Mouse (Mus musculus) G1E (cell line): Measurements from ENCODE around the gene Fndc8. TPM values are rescaled to one million over a fixed set of nuclear protein-coding genes. Genes with fewer than 3 reads are reported as not detected.
A peak's percentile ranks its signal among the peaks of the same experiment; 100 is the strongest.

Source experiments
- ATAC-seq: 2 replicates; pipeline ENCODE4 v1.8.0; 2016; ENCODE audit warnings: mild to moderate bottlenecking; ENCODE audit not compliant: insufficient number of reproducible peaks, poor library complexity, low FRiP score, severe bottlenecking; ENCODE audit errors: extremely low read depth
- DNase-seq: peaks from one replicate; pipeline ENCODE4 v3.0.0; 2012; ENCODE audit warnings: low spot score
- H3K27me3 ChIP-seq: 2 replicates; pipeline ENCODE4 v1.6.1; 2012; ENCODE audit warnings: mild to moderate bottlenecking, low read length, inconsistent platforms; ENCODE audit not compliant: insufficient read depth
- H3K36me3 ChIP-seq: replicated peaks from 2 replicates; pipeline ENCODE3; 2012; ENCODE audit warnings: mild to moderate bottlenecking, inconsistent platforms
- H3K4me1 ChIP-seq: 2 replicates; pipeline ENCODE4 v1.6.1; 2012; ENCODE audit warnings: low read depth, low read length, inconsistent platforms, mixed read lengths; ENCODE audit not compliant: insufficient read depth
- H3K4me3 ChIP-seq: 2 replicates; pipeline ENCODE4 v1.5.1; 2012; ENCODE audit warnings: low read depth, mild to moderate bottlenecking, inconsistent platforms, low read length, moderate library complexity, mixed read lengths
- H3K9me3 ChIP-seq: replicated peaks from 2 replicates; pipeline ENCODE4 v1.6.1; 2012; ENCODE audit warnings: inconsistent platforms
- CTCF ChIP-seq: IDR thresholded peaks from 2 replicates; pipeline ENCODE4 v1.5.1; 2012; ENCODE audit warnings: low read depth, low read length, inconsistent platforms, mixed read lengths
- GATA1 ChIP-seq: IDR thresholded peaks from 2 replicates; pipeline ENCODE4 v1.6.1; 2012; ENCODE audit warnings: borderline replicate concordance, low read length, inconsistent platforms, mixed read lengths
- GATA2 ChIP-seq: IDR thresholded peaks from 2 replicates; pipeline ENCODE4 v1.6.1; 2012; ENCODE audit warnings: low read depth, low read length, inconsistent platforms, borderline replicate concordance
- POLR2AphosphoS5 ChIP-seq: IDR thresholded peaks from 2 replicates; pipeline ENCODE4 v1.6.1; 2012; ENCODE audit warnings: low read depth, low read length, inconsistent platforms; ENCODE audit not compliant: insufficient replicate concordance
- TAL1 ChIP-seq: conservative IDR thresholded peaks from 2 replicates; pipeline ENCODE4 v1.6.1; 2012; ENCODE audit warnings: low read depth, low read length, inconsistent platforms, mixed read lengths
- polyA plus RNA-seq: library from polyadenylated mRNA; stranded (reverse); fragments of >175 nt; gene quantifications from 2 replicates; pipeline ENCODE4 v1.2.3, GENCODE M21; 2012
- total RNA-seq, 2 experiments: library from RNA; stranded (forward) in 1 of 2; stranded (reverse) in 1 of 2; fragments of 200-1000 nt in 1 of 2; fragments of >200 nt in 1 of 2; fragmentation: Nextera tagmentation in 1 of 2; gene quantifications; 2 replicates each; pipeline ENCODE4 v1.2.3; 2014 to 2017

The Fndc8 gene
- total and polyA plus RNA-seq, 3 experiments: 0.05 TPM; not detected in 2

DNA sequence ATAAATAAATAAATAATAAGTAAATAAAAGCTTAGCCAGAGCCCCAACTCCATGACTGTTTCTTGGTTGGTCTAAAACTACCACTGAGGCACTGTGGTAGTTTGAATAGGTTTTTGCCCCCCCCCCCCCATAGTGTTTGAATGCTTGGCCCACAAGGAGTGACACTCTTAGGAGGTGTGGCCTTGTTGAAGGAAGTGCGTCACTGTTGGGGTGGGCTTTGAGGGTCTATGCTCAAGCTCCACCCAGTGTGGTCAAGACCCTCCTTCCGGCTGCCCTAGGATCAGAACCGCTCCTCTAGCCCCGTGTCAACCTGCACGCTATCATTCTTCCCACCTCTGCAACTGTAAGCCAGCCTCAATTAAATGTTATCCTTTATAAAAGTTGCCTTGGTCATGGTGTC, 16.3 kb upstream of the Fndc8 start:
- H3K4me3 ChIP-seq: no peak overlapping the region

DNA sequence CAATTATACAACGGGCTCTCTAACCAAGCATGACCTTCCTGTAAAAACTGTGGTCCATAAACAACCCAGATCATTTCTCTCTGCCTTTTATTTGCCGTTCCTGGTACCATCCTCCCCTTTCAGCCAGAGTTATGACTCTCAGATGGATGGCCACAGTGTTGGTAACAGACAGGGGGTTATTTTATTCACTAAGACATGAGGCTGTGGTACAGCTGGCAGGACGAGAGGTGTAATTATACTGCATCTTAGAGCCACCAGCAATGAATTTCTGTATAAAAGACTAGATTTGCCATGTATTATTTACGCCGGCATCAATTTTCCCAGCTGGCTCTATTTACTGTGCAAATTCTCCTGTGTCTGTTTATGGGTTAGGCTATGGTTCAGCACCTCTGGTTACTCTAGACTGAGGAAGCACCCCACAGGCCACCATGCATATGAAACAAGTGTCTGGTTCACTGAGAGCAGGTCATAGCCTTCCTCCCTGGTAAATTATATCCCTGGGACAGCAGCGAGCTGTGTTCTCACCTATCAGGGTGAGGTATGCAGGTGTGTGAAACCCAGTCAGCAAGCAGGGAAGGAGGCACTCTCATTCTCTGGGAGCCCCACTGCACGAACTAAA, 14.1 kb upstream of the Fndc8 start:
- H3K27me3 ChIP-seq: no peaks in the 10 kb centered on the region
- no peak for DNase-seq
- peaks cover 7% of the 10 kb centered on the region; the same call in 1 of the 2 replicates for H3K4me1 ChIP-seq
- TF ChIP-seq TAL1: no peak
- TF ChIP-seq GATA2: no peak
- TF ChIP-seq POLR2AphosphoS5: no peak
- TF ChIP-seq GATA1: no peak
- TF ChIP-seq CTCF: no peak
- H3K4me3 ChIP-seq: no peak overlapping the region
- peaks cover 3% of the 10 kb centered on the region; the same call in 1 of the 2 replicates for H3K9me3 ChIP-seq
- no peak for ATAC-seq
- H3K36me3 ChIP-seq: peaks cover 58% of the 10 kb centered on the region

More for the DNA sequence above, 16.3 kb upstream of the Fndc8 start:
- Histone ChIP-seq H3K4me1 (peaks cover 16% of the 10 kb centered on the region), H3K27me3 (no peaks in the 10 kb centered on the region), H3K36me3 (peaks cover 40% of the 10 kb centered on the region), H3K9me3 (peaks cover 3% of the 10 kb centered on the region; the same call in 1 of the 2 replicates)
- no peak for TF ChIP-seq CTCF
- no peak for TF ChIP-seq GATA1
- TF ChIP-seq POLR2AphosphoS5: no peak
- no peak for TF ChIP-seq TAL1
- no peak for TF ChIP-seq GATA2
- ATAC-seq (no peak), DNase-seq (no peak)

GRCm38 (mm10) chr11:82883180-82883579, 8.7 kb upstream of the Fndc8 start:
- Histone ChIP-seq H3K4me1 (peaks cover 17% of the 10 kb centered on the region), H3K36me3 (peaks cover 72% of the 10 kb centered on the region), H3K27me3 (no peaks in the 10 kb centered on the region), H3K4me3 (no peak overlapping the region), H3K9me3 (no peaks in the 10 kb centered on the region)
- no peak for TF ChIP-seq GATA2
- ATAC-seq (no peak), DNase-seq (no peak)

GRCm38 (mm10) chr11:82886559-82886958, 5.4 kb upstream of the Fndc8 start:
- peaks cover 41% of the 10 kb centered on the region for H3K4me1 ChIP-seq
- no peak for ATAC-seq
- no peaks in the 10 kb centered on the region for H3K27me3 ChIP-seq
- TF ChIP-seq TAL1: no peak
- TF ChIP-seq GATA2: no peak
- no peak for TF ChIP-seq CTCF
- no peak for TF ChIP-seq POLR2AphosphoS5
- no peak for TF ChIP-seq GATA1
- H3K4me3 ChIP-seq: no peak overlapping the region
- DNase-seq: no peak
- H3K9me3 ChIP-seq: no peaks in the 10 kb centered on the region
- peaks cover 55% of the 10 kb centered on the region for H3K36me3 ChIP-seq

DNA sequence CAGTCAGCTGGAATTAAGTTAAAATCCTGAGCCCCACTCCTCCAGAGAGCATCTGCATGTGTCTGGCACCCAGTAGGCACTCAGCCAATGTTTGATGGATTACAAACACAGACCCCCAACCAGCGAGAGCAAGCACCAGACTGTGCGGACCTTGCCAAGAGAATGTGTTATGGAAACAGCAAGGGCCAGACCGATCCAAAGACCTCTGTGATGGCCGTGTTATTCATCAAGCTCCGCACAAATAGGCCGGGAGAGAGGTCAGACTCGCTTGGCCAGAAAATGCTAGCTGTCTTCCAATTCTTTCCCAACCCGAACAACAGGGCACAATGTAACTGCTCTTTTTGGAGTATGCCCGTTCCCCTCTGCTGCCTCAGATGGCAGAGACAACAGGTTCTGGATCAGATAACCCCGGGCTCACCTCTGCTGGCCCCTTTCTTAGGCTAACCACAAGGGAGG, 3.4 kb upstream of the Fndc8 start:
- Histone ChIP-seq H3K9me3 (no peaks in the 10 kb centered on the region), H3K4me3 (peak overlapping the region; percentile 29; the same call in 1 of the 2 replicates), H3K4me1 (peaks cover 48% of the 10 kb centered on the region), H3K27me3 (peaks cover 7% of the 10 kb centered on the region; the same call in 1 of the 2 replicates), H3K36me3 (peaks cover 35% of the 10 kb centered on the region)
- TF ChIP-seq TAL1 (no peak), POLR2AphosphoS5 (no peak), GATA2 (no peak), CTCF (no peak), GATA1 (no peak)
- ATAC-seq (no peak), DNase-seq (no peak)

- H3K27me3 ChIP-seq: peaks cover 7% of the 10 kb centered on the region; the same call in 1 of the 2 replicates
- no peaks in the 10 kb centered on the region for H3K9me3 ChIP-seq
- TF ChIP-seq GATA1 (no peak), GATA2 (no peak), POLR2AphosphoS5 (no peak), TAL1 (no peak), CTCF (no peak)
- H3K4me1 ChIP-seq: peaks cover 48% of the 10 kb centered on the region
- H3K36me3 ChIP-seq: peaks cover 27% of the 10 kb centered on the region
- peak overlapping the region; percentile 79 for H3K4me3 ChIP-seq
- ATAC-seq: peak; percentile 19
- DNase-seq: peak; percentile 47
Measured at GRCm38 (mm10) chr11:82889524-82890341, 2.2 kb upstream of the Fndc8 start.
